8 mouse cellular contexts compared by ENCODE assay signal in the genomic region with DNA sequence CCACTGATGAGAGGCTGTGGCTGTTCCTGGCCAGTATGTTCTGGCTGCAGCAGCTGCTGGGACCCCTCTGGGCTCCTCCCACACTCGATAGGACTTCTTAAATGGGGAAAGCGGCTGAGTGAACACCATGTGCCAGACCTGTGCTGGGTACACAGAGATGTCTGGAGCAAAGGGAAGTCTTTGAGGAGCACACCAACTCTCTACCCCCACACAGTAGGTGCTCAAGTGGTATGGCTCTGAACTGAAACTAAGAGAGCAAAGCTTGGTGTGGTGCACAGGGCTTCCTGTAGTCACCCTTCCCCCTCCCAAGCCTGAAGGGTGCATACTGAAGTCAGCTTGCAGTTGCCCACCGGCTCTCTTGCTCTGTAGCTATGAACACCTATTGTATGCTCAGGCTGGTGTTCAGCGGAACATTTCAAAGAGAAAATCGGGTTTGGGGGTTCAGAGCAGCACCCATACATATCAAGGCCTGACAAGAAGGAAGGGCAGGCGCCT. TPM values are rescaled to one million over a fixed set of nuclear protein-coding genes. Genes with fewer than 3 reads are reported as not detected.
A peak's percentile ranks its signal among the peaks of the same experiment; 100 is the strongest.
DNase-seq lines count a peak whose midpoint lies in the region; ATAC-seq lines count a peak whose summit lies in the region.
"Had no signal": no experiment of that assay in that cellular context is flagged by ENCODE, and none has a peak within 500 bp of the region (broad histone marks: within the 10 kb centered on the region; RNA-seq: fewer than 3 reads in every experiment).

No protein-coding gene starts in this region.

- H3K4me3 ChIP-seq in kidney, embryonic 16.5 days (ENCODE audit: low read length), result peak overlapping the region; percentile 77
- 0 out of 2 replicates have a peak overlapping the region, but pooled peaks have one; percentile 1 for H3K4me3 ChIP-seq in intestine, embryonic 14.5 days (ENCODE audit: low read depth, low read length)

- H3K9ac ChIP-seq in kidney, embryonic 16.5 days (replicated peaks; ENCODE audit: low read length), result peak overlapping the region; percentile 16; the same call in 1 of the 2 replicates
- H3K9ac ChIP-seq in intestine, embryonic 14.5 days (ENCODE audit: low read length), result no peak overlapping the region

- H3K36me3 ChIP-seq in kidney, embryonic 16.5 days (ENCODE audit: insufficient read depth, low read length), result peaks cover 2% of the 10 kb centered on the region; the same call in 1 of the 2 replicates
- H3K36me3 ChIP-seq in intestine, embryonic 14.5 days (ENCODE audit: control insufficient read depth, insufficient read depth, low read length), result peaks cover 22% of the 10 kb centered on the region
- 0 out of 2 replicates have a peak, but pooled peaks cover 2% of the 10 kb centered on the region for H3K36me3 ChIP-seq in splenic B cell, adult 2 months (ENCODE audit: control insufficient read depth, insufficient read depth, low read length, poor library complexity, severe bottlenecking)

- no peaks in the 10 kb centered on the region for H3K9me3 ChIP-seq in kidney, embryonic 16.5 days (ENCODE audit: low read length)
- H3K9me3 ChIP-seq in intestine, embryonic 14.5 days (ENCODE audit: control insufficient read depth, low read length), result no peaks in the 10 kb centered on the region

- H3K27me3 ChIP-seq in kidney, embryonic 16.5 days (ENCODE audit: insufficient read depth, low read length), result no peaks in the 10 kb centered on the region
- no peaks in the 10 kb centered on the region for H3K27me3 ChIP-seq in intestine, embryonic 14.5 days (replicated peaks; ENCODE audit: control insufficient read depth, insufficient read depth, low read length)
- H3K27me3 ChIP-seq in splenic B cell, adult 2 months (ENCODE audit: control insufficient read depth, insufficient read depth, low read length, poor library complexity, severe bottlenecking), result no peaks in the 10 kb centered on the region

- DNase-seq in kidney, adult 9 months, result no peak
- DNase-seq in T-cell, adult 2 months (ENCODE audit: low spot score), result peak; percentile 69
- DNase-seq in intestine, embryonic 14.5 days (ENCODE audit: low spot score), result no peak
- peak; percentile 50 for DNase-seq in splenic B cell, adult 2 months (ENCODE audit: low read depth, low spot score)
- DNase-seq in cerebellum, postnatal 36 days, result no peak

- H3K4me2 ChIP-seq in kidney, embryonic 16.5 days (replicated peaks; ENCODE audit: low read depth, low read length), result peak overlapping the region; percentile 86
- peak overlapping the region; percentile 71 for H3K4me2 ChIP-seq in intestine, embryonic 14.5 days (ENCODE audit: low read length)

- peak overlapping the region; percentile 74 for H3K27ac ChIP-seq in kidney, embryonic 16.5 days (ENCODE audit: low read length)
- peak overlapping the region; percentile 47 for H3K27ac ChIP-seq in intestine, embryonic 14.5 days (ENCODE audit: low read depth)

- no peak for ATAC-seq in kidney, embryonic 16.5 days (ENCODE audit: low FRiP score, low TSS enrichment)
- no peak for ATAC-seq in intestine, embryonic 14.5 days (replicated peaks; ENCODE audit: low FRiP score, low TSS enrichment, low read depth)
- ATAC-seq in monocyte, adult 5-6 weeks (replicated peaks; ENCODE audit: insufficient number of reproducible peaks, low FRiP score, low TSS enrichment, poor library complexity, severe bottlenecking), result no peak

- 48% methylated on average over 6 of the region's 6 CpGs for WGBS in kidney, embryonic 16.5 days
- 50% methylated on average over 6 of the region's 6 CpGs for WGBS in intestine, embryonic 14.5 days

- H3K4me1 ChIP-seq in kidney, embryonic 16.5 days (ENCODE audit: insufficient read depth, low read length), result peaks cover 61% of the 10 kb centered on the region
- peaks cover 38% of the 10 kb centered on the region for H3K4me1 ChIP-seq in intestine, embryonic 14.5 days (replicated peaks; ENCODE audit: control insufficient read depth, insufficient read depth, low read length)

RNA-seq across cellular contexts. Expression of a gene that starts 0.9 kb away (rescaled TPM):
- polyA plus RNA-seq in kidney, embryonic 16.5 days (2015; fragmentation: Nextera tagmentation; extraction: Ambion mirVana), result 0.37 and 0.70 TPM in 2 replicates
- 0.62 and 0.86 TPM in 2 replicates for polyA plus RNA-seq in intestine, embryonic 14.5 days (2014; fragmentation: Nextera tagmentation; extraction: Ambion mirVana)
- total RNA-seq in monocyte, adult 5-6 weeks (2017), result 1.7 to 3.9 TPM (median 1.9 TPM) in 3 replicates
- total RNA-seq: adrenal gland, adult 18-20 months had no signal

RNA-seq across cellular contexts. Expression of a gene that starts 1.0 kb away (rescaled TPM):
- polyA plus RNA-seq in kidney, embryonic 16.5 days (2015; fragmentation: Nextera tagmentation; extraction: Ambion mirVana), result 33.1 and 41.0 TPM in 2 replicates
- polyA plus RNA-seq in intestine, embryonic 14.5 days (2014; fragmentation: Nextera tagmentation; extraction: Ambion mirVana), result 30.2 and 35.5 TPM in 2 replicates
- total RNA-seq in monocyte, adult 5-6 weeks (2017), result 18.5 to 41.3 TPM (median 19.2 TPM) in 3 replicates

RNA-seq across cellular contexts. Expression of a gene that starts 15.2 kb away (rescaled TPM):
- 11.7 and 12.0 TPM in 2 replicates for polyA plus RNA-seq in kidney, embryonic 16.5 days (2015; fragmentation: Nextera tagmentation; extraction: Ambion mirVana)
- polyA plus RNA-seq in intestine, embryonic 14.5 days (2014; fragmentation: Nextera tagmentation; extraction: Ambion mirVana), result 16.3 and 17.5 TPM in 2 replicates
- total RNA-seq in monocyte, adult 5-6 weeks (2017), result 1.1 to 3.5 TPM in 2 of 3 replicates, not detected in the other

RNA-seq across cellular contexts. Expression of a gene that starts 21.6 kb away (rescaled TPM):
- 54.7 and 61.9 TPM in 2 replicates for polyA plus RNA-seq in kidney, embryonic 16.5 days (2015; fragmentation: Nextera tagmentation; extraction: Ambion mirVana)
- 38.1 and 44.4 TPM in 2 replicates for polyA plus RNA-seq in intestine, embryonic 14.5 days (2014; fragmentation: Nextera tagmentation; extraction: Ambion mirVana)
- 18.3 to 37.9 TPM (median 20.8 TPM) in 3 replicates for total RNA-seq in monocyte, adult 5-6 weeks (2017)

RNA-seq across cellular contexts. Expression of a gene that starts 28.0 kb away (rescaled TPM):
- 659 and 673 TPM in 2 replicates for polyA plus RNA-seq in kidney, embryonic 16.5 days (2015; fragmentation: Nextera tagmentation; extraction: Ambion mirVana)
- 1,194 and 1,197 TPM in 2 replicates for polyA plus RNA-seq in intestine, embryonic 14.5 days (2014; fragmentation: Nextera tagmentation; extraction: Ambion mirVana)
- total RNA-seq in monocyte, adult 5-6 weeks (2017), result 404 to 1,073 TPM (median 510 TPM) in 3 replicates

Comparison
In these comparisons a context has a peak if more than half of its experiments do, and no peak if none do; other contexts are left out.
1. DNase-seq: peak in T-cell, adult 2 months (single experiment) and splenic B cell, adult 2 months (single experiment); none in kidney, adult 9 months (single experiment), intestine, embryonic 14.5 days (single experiment) and cerebellum, postnatal 36 days (0 of 2).